Mouse (Mus musculus) heart, postnatal 4 days (tissue): ENCODE measurements around the gene Defa30. TPM values are rescaled to one million over a fixed set of nuclear protein-coding genes. Genes with fewer than 3 reads are reported as not detected.
"Not testable (repeated sequence)": the region's sequence is repeated elsewhere in the genome, so short reads cannot be mapped to it uniquely, and the experiment has no call there.

ENCODE experiments used
- DNase-seq: peaks from one replicate; pipeline ENCODE4 v3.0.0; 2021
- total RNA-seq, 2 experiments: library from RNA; stranded (reverse); gene quantifications; 2 replicates each; pipeline ENCODE4 v1.2.3; 2021

Defa30 gene
- total RNA-seq, result not detected

DNA sequence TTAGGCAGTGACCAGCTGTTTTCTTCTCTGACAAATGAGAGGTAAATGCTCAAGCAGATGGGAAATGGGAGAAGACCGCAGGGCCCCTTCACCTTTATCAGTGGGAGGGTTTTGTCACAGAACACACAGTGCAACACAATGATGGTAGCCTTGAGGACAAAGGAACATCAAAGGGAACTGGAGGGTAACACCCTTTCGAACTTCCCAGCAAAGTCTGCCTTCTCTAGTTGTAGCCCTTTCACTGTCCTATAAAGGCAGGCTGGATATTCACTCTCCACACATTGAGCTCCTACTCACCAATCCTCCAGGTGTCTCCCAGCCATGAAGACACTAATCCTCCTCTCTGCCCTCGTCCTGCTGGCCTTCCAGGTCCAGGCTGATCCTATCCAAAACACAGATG is at the start of gene Defa30:
TSS of gene Defa30 (plus strand) at position 301 of the 400 bp plus-strand sequence.
- not testable (repeated sequence) for DNase-seq

- DNase-seq, result peak; percentile 5
These were observed 41.3 kb upstream of the Defa30 start for GRCm38 (mm10) chr8:21093106-21093505.

- DNase-seq, result not testable (repeated sequence)
These were observed 38.5 kb upstream of the Defa30 start, which contains the start of gene Gm14851 for GRCm38 (mm10) chr8:21095950-21096349. Gene Gm14851, minus strand, starts transcription at chr8:21096050.

GRCm38 (mm10) chr8:21161977-21162376 is 27.5 kb downstream of the Defa30 start, which contains the start of gene Defa22:
Gene Defa22, plus strand, starts transcription at chr8:21162277.
- not testable (repeated sequence) for DNase-seq

Other genes with a start within 250 kb of the Defa30 start
- not detected for gene Defb33, start 242.0 kb upstream of the Defa30 start, total RNA-seq
- gene Gm15056, start 232.0 kb upstream of the Defa30 start, total RNA-seq, result not detected
- gene Gm6040, start 212.6 kb upstream of the Defa30 start, total RNA-seq, result not detected
- not detected for gene AY761185, start 189.9 kb upstream of the Defa30 start, total RNA-seq
- gene Defa21, start 109.1 kb upstream of the Defa30 start, total RNA-seq, result not detected
- not detected for gene Defa23, start 79.6 kb upstream of the Defa30 start, total RNA-seq
- gene Defa35, start 69.6 kb upstream of the Defa30 start, total RNA-seq, result not detected
- gene Defa25, start 50.2 kb upstream of the Defa30 start, total RNA-seq, result not detected
- not detected for gene Gm14851, start 38.6 kb upstream of the Defa30 start, total RNA-seq
- gene Defa22, start 27.6 kb downstream of the Defa30 start, total RNA-seq, result not detected
- gene Defa31, start 57.0 kb downstream of the Defa30 start, total RNA-seq, result not detected
- gene Gm15293, start 66.9 kb downstream of the Defa30 start, total RNA-seq, result not detected
- gene Gm15292, start 115.1 kb downstream of the Defa30 start, total RNA-seq, result not detected
- not detected for gene Defa27, start 180.9 kb downstream of the Defa30 start, total RNA-seq
- not detected for gene Defa29, start 192.4 kb downstream of the Defa30 start, total RNA-seq
- not detected for gene Defa2, start 243.9 kb downstream of the Defa30 start, total RNA-seq